Mouse (Mus musculus): ENCODE measurements around the gene Prkab1.

DNA sequence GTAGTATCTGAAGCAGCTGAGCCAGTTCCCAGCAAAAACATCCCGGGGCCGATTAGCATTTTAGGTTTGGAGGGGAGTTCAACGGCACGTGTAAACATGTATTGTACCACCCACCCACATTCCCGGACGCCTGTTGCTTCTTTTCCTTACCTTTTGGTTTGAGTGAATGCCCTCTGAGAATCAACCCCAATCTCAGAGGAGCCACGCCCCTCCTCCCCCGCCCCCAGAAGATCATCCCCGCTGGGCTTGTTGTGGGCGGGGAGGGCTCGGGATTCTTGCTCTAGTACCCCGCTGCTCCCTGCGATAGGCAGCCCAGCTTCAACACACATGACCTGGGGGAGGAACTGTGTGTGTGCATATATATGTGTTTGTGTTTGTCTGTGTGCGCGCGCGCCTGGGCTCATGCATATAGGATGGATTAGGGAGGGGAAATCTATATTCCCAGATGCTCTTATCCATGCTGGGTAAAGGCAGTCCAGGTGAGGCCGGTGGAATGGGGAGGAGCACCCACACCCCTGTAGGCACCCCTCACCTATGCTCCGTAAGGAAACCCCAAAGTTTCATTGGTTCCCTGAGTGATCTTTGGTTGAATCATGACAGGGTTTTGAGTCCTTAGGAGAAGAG lies 6.4 kb upstream of the Prkab1 start:
- TF ChIP-seq CTCF (IDR thresholded peaks at IDR 0.05; ENCODE audit: low read depth, low read length), result no peak
- TF ChIP-seq POLR2A (IDR thresholded peaks at IDR 0.05; ENCODE audit: extremely low read depth, insufficient read depth, low read length), result no peak

Data from liver, adult 2 months (tissue).